Mouse (Mus musculus): ENCODE results near the gene Pdzk1.

DNA sequence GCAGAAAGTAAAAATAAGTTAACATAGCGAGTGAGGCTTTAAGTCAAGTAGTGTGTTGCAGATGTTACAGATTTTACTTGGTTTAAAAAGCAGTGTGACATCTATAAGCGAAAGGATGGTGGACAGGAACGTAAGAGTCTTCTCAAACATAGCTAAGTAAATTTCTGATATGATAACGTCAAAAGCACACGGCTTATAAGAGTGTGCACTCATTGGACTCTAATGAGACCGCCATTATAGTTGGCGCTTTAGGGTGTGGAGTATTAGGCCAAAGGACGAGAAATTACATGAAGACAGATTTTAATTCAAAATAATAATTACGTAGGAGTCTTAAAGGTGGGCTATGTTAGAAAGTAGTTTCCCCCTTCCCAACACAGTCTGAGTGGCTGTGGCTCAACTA is 76.5 kb downstream of the Pdzk1 start:
- TF ChIP-seq TCF12 (IDR thresholded peaks at IDR 0.05; ENCODE audit: insufficient read depth, poor library complexity, severe bottlenecking) (no peak), POLR2A (IDR thresholded peaks at IDR 0.05; ENCODE audit: insufficient read length, low read depth) (no peak), REST (IDR thresholded peaks at IDR 0.05; ENCODE audit: insufficient read depth, insufficient read length) (no peak)

Measured in myocyte (in vitro differentiated cells).